Mouse (Mus musculus): ENCODE measurements around the gene Adgrv1. TPM values are rescaled to one million over a fixed set of nuclear protein-coding genes. Genes with fewer than 3 reads are reported as not detected.

Adgrv1 gene
- polyA plus RNA-seq, 3 experiments from 2014 or later = 0.24 to 0.54 (median 0.31) TPM

Other genes with a start within 250 kb of the Adgrv1 start
- 10 to 100 TPM; 15.7 to 26.2 (median 20.9) TPM for gene Lysmd3, start 24.5 kb upstream of the Adgrv1 start, polyA plus RNA-seq (2017; shearing (Covaris generic))
- gene Polr3g, start 77.9 kb upstream of the Adgrv1 start, polyA plus RNA-seq (2017; shearing (Covaris generic)) = 1 to 10 TPM; 8.5 to 9.9 (median 9.3) TPM
- gene Mblac2, start 78.2 kb upstream of the Adgrv1 start, polyA plus RNA-seq (2017; shearing (Covaris generic)) = 10 to 100 TPM in 2 of 3 experiments, 1 to 10 TPM in 1; 5.2 to 15.0 (median 14.6) TPM
- 100 to 1,000 TPM; 171 to 196 (median 176) TPM for gene Cetn3, start 149.9 kb upstream of the Adgrv1 start, polyA plus RNA-seq (2017; shearing (Covaris generic))